Mouse (Mus musculus) limb, embryonic 11.5 days (tissue): ENCODE data around the gene Magohb. TPM values are rescaled to one million over a fixed set of nuclear protein-coding genes. Genes with fewer than 3 reads are reported as not detected.

ENCODE experiments used
- polyA plus RNA-seq: library from polyadenylated mRNA; unstranded; fragments of >200 nt; fragmentation: Nextera tagmentation; extraction: Ambion mirVana; gene quantifications from 2 replicates; pipeline ENCODE4 v1.2.1, GENCODE M21; 2014

Magohb gene
- polyA plus RNA-seq, 1 experiment from 2014 or later, result 56.4 TPM

Other genes with a start within 250 kb of the Magohb start
- gene Klra2, start 45.9 kb downstream of the Magohb start, polyA plus RNA-seq, result 0.10 TPM in 1 of 2 replicates, not detected in the other
- 2.4 and 3.3 TPM in 2 replicates for gene Styk1, start 60.4 kb upstream of the Magohb start, polyA plus RNA-seq
- 43.4 and 54.4 TPM in 2 replicates for gene Ybx3, start 95.2 kb upstream of the Magohb start, polyA plus RNA-seq
- not detected in 2 replicates for gene 5430401F13Rik, start 193.2 kb upstream of the Magohb start, polyA plus RNA-seq
- 0.27 TPM in 1 of 2 replicates, not detected in the other for gene Gm6619, start 193.2 kb upstream of the Magohb start, polyA plus RNA-seq